Mouse (Mus musculus): ENCODE results near the gene Gtf2a1l. TPM values are rescaled to one million over a fixed set of nuclear protein-coding genes. Genes with fewer than 3 reads are reported as not detected.

The Gtf2a1l gene
- polyA plus RNA-seq, 1 experiment from 2014 or later: not detected

GRCm38 (mm10) chr17:88753472-88753857, 85.0 kb downstream of the Gtf2a1l start:
- peak overlapping the region; percentile 24 for H3K4me3 ChIP-seq
- H3K4me1 ChIP-seq: peaks cover 40% of the 10 kb centered on the region
- 22% methylated on average over 12 of the region's 12 CpGs for WGBS

DNA sequence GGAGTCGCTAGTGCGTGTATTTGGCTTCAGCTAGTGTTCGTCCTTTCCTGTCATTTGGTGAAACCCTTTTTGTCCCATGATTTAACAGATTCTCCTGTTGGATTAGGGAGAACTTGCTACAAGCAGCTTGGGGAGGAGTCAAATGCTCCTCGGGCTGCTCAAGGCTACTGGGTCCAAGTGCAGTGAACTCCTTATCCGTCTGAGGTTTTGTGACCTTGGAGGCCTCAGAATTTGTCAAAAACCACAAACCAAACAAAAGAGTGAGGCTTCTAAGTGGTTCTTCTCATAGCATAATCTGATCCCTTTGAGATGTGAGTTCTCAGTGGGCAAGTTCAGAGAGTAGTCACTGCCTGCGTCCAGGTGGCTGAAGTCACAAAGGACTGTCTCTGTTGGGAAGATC, 87.3 kb downstream of the Gtf2a1l start:
- Histone ChIP-seq H3K27me3 (no peaks in the 10 kb centered on the region), H3K4me3 (no peak overlapping the region), H3K9me3 (no peaks in the 10 kb centered on the region), H3K36me3 (no peaks in the 10 kb centered on the region), H3K4me1 (peaks cover 40% of the 10 kb centered on the region), H3K4me2 (replicated peaks) (no peak overlapping the region), H3K27ac (no peak overlapping the region), H3K9ac (no peak overlapping the region)
- no peak for ATAC-seq (ENCODE audit: low FRiP score, low read depth)
- 74% methylated on average over 6 of the region's 6 CpGs for WGBS

More at GRCm38 (mm10) chr17:88753472-88753857, 85.0 kb downstream of the Gtf2a1l start:
- Histone ChIP-seq H3K4me2 (replicated peaks) (peak overlapping the region; percentile 56), H3K27ac (no peak overlapping the region), H3K36me3 (no peaks in the 10 kb centered on the region), H3K9ac (peak overlapping the region; percentile 31; the same call in 1 of the 2 replicates), H3K9me3 (no peaks in the 10 kb centered on the region), H3K27me3 (no peaks in the 10 kb centered on the region)
- 0 out of 2 replicates have a peak, but pooled peaks have one; percentile 10 for ATAC-seq (ENCODE audit: low FRiP score, low read depth)

DNA sequence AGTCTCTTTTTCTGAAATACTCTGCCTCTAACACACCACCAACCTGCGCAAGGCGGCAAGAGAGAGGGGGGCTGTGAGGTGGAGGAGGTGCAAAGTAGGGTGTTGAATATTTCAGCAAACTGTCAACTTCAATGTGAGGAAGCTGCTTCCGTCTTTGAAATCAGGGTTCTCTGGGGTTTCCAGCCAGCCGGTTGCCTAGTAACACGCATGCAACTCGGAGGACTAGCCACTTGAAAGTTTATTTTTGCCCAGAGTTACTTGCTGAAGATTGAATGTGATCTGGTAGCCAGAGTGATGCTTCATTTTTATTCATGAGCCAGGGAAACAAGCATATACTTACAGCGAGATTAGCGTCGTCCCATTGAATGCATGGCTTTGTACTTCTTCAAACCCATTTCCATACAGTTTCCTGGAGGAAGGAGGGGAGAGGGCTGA, 89.6 kb downstream of the Gtf2a1l start:
- no peak for ATAC-seq (ENCODE audit: low FRiP score, low read depth)
- Histone ChIP-seq H3K4me3 (no peak overlapping the region), H3K36me3 (no peaks in the 10 kb centered on the region), H3K4me2 (replicated peaks) (no peak overlapping the region), H3K27ac (no peak overlapping the region), H3K4me1 (peaks cover 37% of the 10 kb centered on the region), H3K9me3 (no peaks in the 10 kb centered on the region), H3K9ac (no peak overlapping the region), H3K27me3 (no peaks in the 10 kb centered on the region)
- 28% methylated on average over 9 of the region's 9 CpGs for WGBS

DNA sequence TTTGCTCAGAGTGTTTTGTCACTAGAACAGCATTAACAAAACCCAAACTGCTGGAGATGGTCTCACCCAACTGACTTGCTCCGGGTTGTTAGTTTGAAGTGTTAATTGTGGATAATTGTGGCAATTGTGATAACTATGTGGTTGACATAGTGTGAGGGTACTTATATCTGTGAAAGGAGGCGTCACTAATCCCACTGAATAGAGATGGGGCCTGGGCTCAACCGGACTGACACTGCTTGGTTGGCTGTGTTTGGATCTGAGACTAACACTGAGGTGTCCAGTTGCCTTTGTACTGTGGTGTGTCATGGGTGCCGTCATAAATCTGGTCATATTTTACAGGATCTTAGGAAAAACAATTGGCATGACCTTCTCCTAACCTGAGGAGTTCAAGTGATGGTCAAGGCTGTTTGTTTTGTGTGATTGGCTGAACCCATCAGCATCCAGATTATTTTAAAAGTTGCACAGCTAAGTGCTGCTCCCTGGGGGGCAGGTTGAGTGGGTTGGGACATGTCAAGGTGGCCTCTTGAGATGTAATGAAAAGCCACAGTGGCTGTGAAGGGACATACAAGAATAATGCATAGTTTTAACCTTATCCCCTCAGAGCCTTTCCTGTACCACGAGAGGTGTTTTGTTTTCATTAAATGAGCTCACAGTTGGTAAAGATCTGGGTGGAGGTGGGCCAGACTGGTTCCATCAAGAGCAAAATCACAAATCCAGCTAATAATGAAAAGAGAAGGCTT, 95.1 kb downstream of the Gtf2a1l start:
- 48% methylated on average over 5 of the region's 5 CpGs for WGBS
- Histone ChIP-seq H3K4me1 (0 out of 2 replicates have a peak, but pooled peaks cover 4% of the 10 kb centered on the region), H3K9me3 (no peaks in the 10 kb centered on the region), H3K27ac (no peak overlapping the region), H3K9ac (no peak overlapping the region), H3K4me2 (replicated peaks) (no peak overlapping the region), H3K36me3 (no peaks in the 10 kb centered on the region), H3K4me3 (no peak overlapping the region), H3K27me3 (no peaks in the 10 kb centered on the region)
- no peak; the same call in 1 of the 2 replicates for ATAC-seq (ENCODE audit: low FRiP score, low read depth)

DNA sequence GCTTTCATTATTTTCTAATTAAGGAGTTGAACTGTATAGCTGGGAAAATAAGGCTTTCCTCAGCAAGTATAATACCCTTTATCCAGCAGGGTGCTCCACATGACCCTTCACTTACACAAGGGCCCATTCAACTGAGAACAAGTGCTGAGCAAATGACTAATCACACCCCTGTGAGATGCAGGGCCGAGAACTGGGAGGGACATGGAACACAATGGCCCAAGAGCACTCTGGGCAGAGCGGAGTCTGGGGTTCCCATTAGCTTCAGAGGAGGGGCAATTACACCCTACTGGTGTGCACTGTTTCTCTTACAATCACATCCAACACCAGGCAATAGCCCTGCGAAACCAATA, 95.7 kb downstream of the Gtf2a1l start:
- Histone ChIP-seq H3K27ac (no peak overlapping the region), H3K4me2 (replicated peaks) (no peak overlapping the region), H3K36me3 (no peaks in the 10 kb centered on the region), H3K4me1 (0 out of 2 replicates have a peak, but pooled peaks cover 4% of the 10 kb centered on the region), H3K27me3 (no peaks in the 10 kb centered on the region), H3K4me3 (no peak overlapping the region), H3K9ac (no peak overlapping the region), H3K9me3 (no peaks in the 10 kb centered on the region)
- 58% methylated on average over 3 of the region's 3 CpGs for WGBS
- ATAC-seq (ENCODE audit: low FRiP score, low read depth): peak; percentile 49; the same call in 1 of the 2 replicates

Other genes with a start within 250 kb of the Gtf2a1l start
- gene Foxn2, start 227.9 kb upstream of the Gtf2a1l start, polyA plus RNA-seq (2015; fragmentation: Nextera tagmentation; extraction: Ambion mirVana): 14.1 and 14.2 TPM in 2 replicates
- 22.3 and 23.6 TPM in 2 replicates for gene Ppp1r21, start 138.5 kb upstream of the Gtf2a1l start, polyA plus RNA-seq (2015; fragmentation: Nextera tagmentation; extraction: Ambion mirVana)
- 9.2 and 9.8 TPM in 2 replicates for gene Ston1, start 71.0 kb upstream of the Gtf2a1l start, polyA plus RNA-seq (2015; fragmentation: Nextera tagmentation; extraction: Ambion mirVana)
- gene Lhcgr, start 123.3 kb downstream of the Gtf2a1l start, polyA plus RNA-seq (2015; fragmentation: Nextera tagmentation; extraction: Ambion mirVana): 0.11 and 0.51 TPM in 2 replicates